ENCODE assay signal across 24 mouse cellular contexts in the genomic region with DNA sequence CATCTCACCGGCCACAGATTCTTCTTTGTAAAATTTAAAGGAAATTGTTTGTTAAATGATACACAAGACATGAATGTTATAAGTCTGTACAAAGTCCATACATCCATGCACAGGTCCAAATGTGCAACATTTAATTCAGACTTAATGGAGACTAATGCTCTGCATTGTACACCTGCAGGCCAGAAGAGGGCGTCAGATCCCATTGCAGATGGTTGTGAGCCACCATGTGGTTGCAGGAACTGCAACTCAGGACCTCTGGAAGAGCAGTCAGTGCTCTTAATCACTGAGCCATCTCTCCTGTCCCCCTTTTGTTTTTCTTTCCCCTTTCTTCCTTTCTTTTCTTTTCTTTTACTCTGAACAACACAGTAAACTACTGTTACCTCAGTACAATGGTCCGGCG. TPM values are rescaled to one million over a fixed set of nuclear protein-coding genes. Genes with fewer than 3 reads are reported as not detected.
DNase-seq lines count a peak whose midpoint lies in the region; ATAC-seq and TF ChIP-seq lines count a peak whose summit lies in the region.
"Had no signal": no experiment of that assay in that cellular context is flagged by ENCODE, and none has a peak within 500 bp of the region (broad histone marks: within the 10 kb centered on the region; RNA-seq: fewer than 3 reads in every experiment).

No protein-coding gene starts in this region.

- H3K4me2 ChIP-seq in forebrain, postnatal 0 days (ENCODE audit: low read depth) = no peak overlapping the region
- no peak overlapping the region for H3K4me2 ChIP-seq in forebrain, embryonic 13.5 days
- no peak overlapping the region for H3K4me2 ChIP-seq in liver, embryonic 14.5 days (ENCODE audit: low read depth)
- H3K4me2 ChIP-seq: embryonic facial prominence, embryonic 15.5 days; forebrain, embryonic 12.5 days; heart, embryonic 15.5 days; liver, embryonic 15.5 days had no signal

- no peak for DNase-seq in forebrain, postnatal 0 days
- no peak for DNase-seq in liver, embryonic 14.5 days (ENCODE audit: low read depth in 3 of 3, low spot score in 3 of 3)
- no peak for DNase-seq in liver
- peak; percentile 27 for DNase-seq in A20 (ENCODE audit: low read depth, low spot score)
- no peak for DNase-seq in Patski (ENCODE audit: low read depth, low spot score)
- no peak for DNase-seq in urinary bladder, postnatal 10 days (ENCODE audit: low spot score)
- no peak for DNase-seq in thymus, adult 2 months
- DNase-seq: adrenal gland, postnatal 25 days; cerebellum, adult 2 months; cerebellum, postnatal 25 days; gastrocnemius, postnatal 25 days; kidney, adult 11 months; kidney, postnatal 36 days; layer of hippocampus, postnatal 36 days; left cerebral cortex, postnatal 4 days; right cerebral cortex, postnatal 4 days; thymus, postnatal 14 days had no signal

- TF ChIP-seq EP300 in liver, embryonic 14.5 days (IDR thresholded peaks at IDR 0.05; ENCODE audit: low read depth) = no peak

- TF ChIP-seq CTCF in forebrain, postnatal 0 days (IDR thresholded peaks at IDR 0.05; ENCODE audit: low read depth) = peak; percentile 45
- TF ChIP-seq CTCF in liver, embryonic 14.5 days (IDR thresholded peaks at IDR 0.05; ENCODE audit: low read depth) = peak; percentile 33; the same call in 1 of the 2 replicates
- TF ChIP-seq CTCF in Patski (IDR thresholded peaks at IDR 0.05) = peak; percentile 46
- TF ChIP-seq CTCF in thymus, adult 2 months (IDR thresholded peaks at IDR 0.05; ENCODE audit: borderline replicate concordance, control insufficient read depth, extremely low read depth, insufficient read depth, low read length, poor library complexity) = no peak

- H3K4me3 ChIP-seq in forebrain, postnatal 0 days (ENCODE audit: low read depth, low read length) = no peak overlapping the region
- no peak overlapping the region for H3K4me3 ChIP-seq in forebrain, embryonic 13.5 days
- H3K4me3 ChIP-seq in liver, embryonic 14.5 days (ENCODE audit: insufficient read depth in 1 of 2, low read depth in 2 of 2, low read length in 2 of 2) = no peak overlapping the region
- no peak overlapping the region for H3K4me3 ChIP-seq in thymus, adult 2 months (ENCODE audit: control insufficient read depth, insufficient read depth, low read length)
- H3K4me3 ChIP-seq: embryonic facial prominence, embryonic 10.5 days; embryonic facial prominence, embryonic 15.5 days; forebrain, embryonic 12.5 days; heart, embryonic 10.5 days; heart, embryonic 15.5 days; liver, embryonic 15.5 days had no signal

- no peak for TF ChIP-seq POLR2A in thymus, adult 2 months (IDR thresholded peaks at IDR 0.05; ENCODE audit: control insufficient read depth, extremely low read depth, insufficient read depth, low read length, poor library complexity)

- POLR2A ChIA-PET in Patski (lab: Charles Lee) = no interaction called here

- H3K4me1 ChIP-seq in forebrain, postnatal 0 days (ENCODE audit: insufficient read depth) = no peaks in the 10 kb centered on the region
- H3K4me1 ChIP-seq in forebrain, embryonic 13.5 days = peaks cover 9% of the 10 kb centered on the region; the same call in 1 of the 2 replicates
- 0 out of 4 replicates have a peak, but pooled peaks cover 0 to 2% of the 10 kb centered on the region in 2 experiments for H3K4me1 ChIP-seq in liver, embryonic 14.5 days (replicated peaks; ENCODE audit: control insufficient read depth in 2 of 2, insufficient read depth in 2 of 2, low read length in 1 of 2)
- no peaks in the 10 kb centered on the region for H3K4me1 ChIP-seq in thymus, adult 2 months (replicated peaks; ENCODE audit: control insufficient read depth, insufficient read depth, low read length)
- H3K4me1 ChIP-seq: embryonic facial prominence, embryonic 15.5 days; heart, embryonic 10.5 days; heart, embryonic 15.5 days; liver, embryonic 15.5 days had no signal

- no peak overlapping the region for H3K9ac ChIP-seq in forebrain, postnatal 0 days
- no peak overlapping the region for H3K9ac ChIP-seq in forebrain, embryonic 13.5 days
- H3K9ac ChIP-seq in liver, embryonic 14.5 days (replicated peaks) = no peak overlapping the region
- H3K9ac ChIP-seq: embryonic facial prominence, embryonic 15.5 days; forebrain, embryonic 12.5 days; heart, embryonic 15.5 days; liver, embryonic 15.5 days had no signal

- H3K36me3 ChIP-seq in forebrain, postnatal 0 days (ENCODE audit: insufficient read depth) = no peaks in the 10 kb centered on the region
- H3K36me3 ChIP-seq in forebrain, embryonic 13.5 days (ENCODE audit: poor library complexity, severe bottlenecking) = no peaks in the 10 kb centered on the region
- H3K36me3 ChIP-seq in liver, embryonic 14.5 days (replicated peaks; ENCODE audit: control insufficient read depth, insufficient read depth, low read depth) = no peaks in the 10 kb centered on the region
- no peaks in the 10 kb centered on the region for H3K36me3 ChIP-seq in thymus, adult 2 months (ENCODE audit: control insufficient read depth, insufficient read depth, low read length)
- H3K36me3 ChIP-seq: embryonic facial prominence, embryonic 10.5 days; embryonic facial prominence, embryonic 15.5 days; forebrain, embryonic 12.5 days; heart, embryonic 10.5 days; heart, embryonic 15.5 days; liver, embryonic 15.5 days had no signal

- WGBS in forebrain, postnatal 0 days = 60% methylated on average over 4 of the region's 4 CpGs
- WGBS in forebrain, embryonic 13.5 days = 69% methylated on average over 4 of the region's 4 CpGs
- WGBS in liver, embryonic 14.5 days (ENCODE audit: insufficient replicate concordance) = 65% methylated on average over 4 of the region's 4 CpGs
- 86% methylated on average over 4 of the region's 4 CpGs for WGBS in thymus, adult 2 months

- CTCF ChIA-PET in Patski (lab: Charles Lee) = no interaction called here

- no peak overlapping the region for H3K27ac ChIP-seq in forebrain, postnatal 0 days (ENCODE audit: low read depth, low read length)
- no peak overlapping the region for H3K27ac ChIP-seq in forebrain, embryonic 13.5 days
- H3K27ac ChIP-seq in liver, embryonic 14.5 days = no peak overlapping the region
- H3K27ac ChIP-seq in thymus, adult 2 months (ENCODE audit: control insufficient read depth, insufficient read depth, low read length) = no peak overlapping the region
- H3K27ac ChIP-seq: embryonic facial prominence, embryonic 10.5 days; embryonic facial prominence, embryonic 15.5 days; forebrain, embryonic 12.5 days; heart, embryonic 10.5 days; heart, embryonic 15.5 days; liver, embryonic 15.5 days had no signal

- in situ Hi-C loops in Patski (cut with MboI; ENCODE audit: low pct_unique_long_range_greater_than_20kb) = no loop called here

- no peak for ATAC-seq in forebrain, postnatal 0 days
- no peak for ATAC-seq in forebrain, embryonic 13.5 days
- no peak for ATAC-seq in liver, embryonic 14.5 days (ENCODE audit: insufficient read depth)
- no peak for ATAC-seq in Patski

- H3K9me3 ChIP-seq in forebrain, postnatal 0 days (ENCODE audit: low read length) = no peaks in the 10 kb centered on the region
- no peaks in the 10 kb centered on the region for H3K9me3 ChIP-seq in forebrain, embryonic 13.5 days (replicated peaks)
- H3K9me3 ChIP-seq in liver, embryonic 14.5 days (ENCODE audit: control insufficient read depth, low read length) = no peaks in the 10 kb centered on the region
- H3K9me3 ChIP-seq: embryonic facial prominence, embryonic 10.5 days; embryonic facial prominence, embryonic 15.5 days; forebrain, embryonic 12.5 days; heart, embryonic 10.5 days; heart, embryonic 15.5 days; liver, embryonic 15.5 days had no signal

- H3K27me3 ChIP-seq in forebrain, postnatal 0 days (ENCODE audit: insufficient read depth, low read length) = no peaks in the 10 kb centered on the region
- H3K27me3 ChIP-seq in forebrain, embryonic 13.5 days = no peaks in the 10 kb centered on the region
- H3K27me3 ChIP-seq in liver, embryonic 14.5 days (ENCODE audit: control insufficient read depth, insufficient read depth, low read length) = no peaks in the 10 kb centered on the region
- H3K27me3 ChIP-seq in Patski = peaks cover 4% of the 10 kb centered on the region
- no peaks in the 10 kb centered on the region for H3K27me3 ChIP-seq in thymus, adult 2 months (ENCODE audit: control insufficient read depth, insufficient read depth, low read length)
- H3K27me3 ChIP-seq: embryonic facial prominence, embryonic 15.5 days; heart, embryonic 15.5 days had no signal

RNA-seq across cellular contexts. Expression of gene Scaf4, which starts 33.5 kb away (rescaled TPM):
- 10.7 and 15.7 TPM in 2 replicates for total RNA-seq in forebrain, postnatal 0 days (2014; rRNA removed)
- polyA plus RNA-seq in forebrain, postnatal 0 days (2015; fragmentation: Nextera tagmentation; extraction: Ambion mirVana) = 12.2 and 16.9 TPM in 2 replicates
- polyA plus RNA-seq in forebrain, embryonic 13.5 days (2015; fragmentation: Nextera tagmentation; extraction: Ambion mirVana) = 25.7 and 27.8 TPM in 2 replicates
- polyA plus RNA-seq in liver, embryonic 14.5 days (2012; rRNA removed) = 21.8 and 23.5 TPM in 2 replicates
- polyA plus RNA-seq in liver, embryonic 14.5 days (2014; fragmentation: Nextera tagmentation; extraction: Ambion mirVana) = 9.0 and 10.1 TPM in 2 replicates
- 31.4 TPM for polyA plus RNA-seq in Patski (2021)
- polyA plus RNA-seq in thymus, adult 2 months (2012; rRNA removed) = 110 and 125 TPM in 2 replicates
